In the genomic region with DNA sequence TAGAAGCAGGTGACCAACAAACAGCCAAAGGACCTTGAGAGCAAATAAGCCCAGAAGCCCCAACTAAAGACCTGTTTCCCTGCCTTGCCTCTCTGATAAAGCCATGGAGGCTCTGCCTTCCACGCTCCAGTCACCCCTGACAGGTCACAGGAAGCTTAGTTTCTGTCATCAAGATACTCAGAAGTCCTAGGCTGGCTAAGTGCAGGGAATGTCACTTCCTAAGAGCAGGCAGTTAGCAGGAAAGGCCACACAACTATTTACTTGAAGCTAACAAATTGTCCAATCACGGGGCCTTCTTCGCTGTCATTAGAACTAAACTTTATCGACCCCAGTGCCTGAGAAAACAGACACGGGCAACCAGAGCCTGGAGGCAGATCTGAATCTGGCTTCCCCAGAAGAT, we compare ENCODE assay signal across 13 mouse cellular contexts. TPM values are rescaled to one million over a fixed set of nuclear protein-coding genes. Genes with fewer than 3 reads are reported as not detected.
DNase-seq lines count a peak whose midpoint lies in the region; ATAC-seq and TF ChIP-seq lines count a peak whose summit lies in the region.
"Had no signal": no experiment of that assay in that cellular context is flagged by ENCODE, and none has a peak within 500 bp of the region (broad histone marks: within the 10 kb centered on the region; RNA-seq: fewer than 3 reads in every experiment).

No protein-coding gene starts in this region.

- no peaks in the 10 kb centered on the region for H3K27me3 ChIP-seq in heart, embryonic 10.5 days (ENCODE audit: insufficient read depth, poor library complexity, severe bottlenecking)
- no peaks in the 10 kb centered on the region for H3K27me3 ChIP-seq in liver, embryonic 11.5 days (replicated peaks; ENCODE audit: control insufficient read depth, insufficient read depth, low read length)
- no peaks in the 10 kb centered on the region for H3K27me3 ChIP-seq in liver, postnatal 0 days (ENCODE audit: insufficient read depth, low read length)
- H3K27me3 ChIP-seq in embryonic facial prominence, embryonic 14.5 days (replicated peaks; ENCODE audit: control insufficient read depth, insufficient read depth, low read length): no peaks in the 10 kb centered on the region
- H3K27me3 ChIP-seq in myocyte (ENCODE audit: control insufficient read depth, insufficient read depth, insufficient read length): no peaks in the 10 kb centered on the region
- H3K27me3 ChIP-seq: CH12.LX; hindbrain, embryonic 15.5 days; neural tube, embryonic 13.5 days had no signal

- H3K4me1 ChIP-seq in heart, embryonic 10.5 days: peaks cover 46% of the 10 kb centered on the region
- peaks cover 10% of the 10 kb centered on the region for H3K4me1 ChIP-seq in liver, embryonic 11.5 days (replicated peaks; ENCODE audit: control insufficient read depth, insufficient read depth, low read length)
- 0 out of 2 replicates have a peak, but pooled peaks cover 3% of the 10 kb centered on the region for H3K4me1 ChIP-seq in liver, postnatal 0 days (ENCODE audit: insufficient read depth)
- peaks cover 19% of the 10 kb centered on the region for H3K4me1 ChIP-seq in embryonic facial prominence, embryonic 14.5 days (ENCODE audit: control insufficient read depth, insufficient read depth, low read length)
- H3K4me1 ChIP-seq: hindbrain, embryonic 15.5 days had no signal

- no peak overlapping the region for H3ac ChIP-seq in myocyte (ENCODE audit: control insufficient read depth, insufficient read length)

- peak overlapping the region; percentile 53 for H3K27ac ChIP-seq in heart, embryonic 10.5 days
- peak overlapping the region; percentile 52 for H3K27ac ChIP-seq in liver, embryonic 11.5 days (ENCODE audit: low read depth, low read length)
- no peak overlapping the region for H3K27ac ChIP-seq in liver, postnatal 0 days (ENCODE audit: low read depth)
- peak overlapping the region; percentile 78 for H3K27ac ChIP-seq in embryonic facial prominence, embryonic 14.5 days (replicated peaks; ENCODE audit: low read depth, low read length)
- H3K27ac ChIP-seq: hindbrain, embryonic 15.5 days; neural tube, embryonic 13.5 days had no signal

- 11% methylated on average over 5 of the region's 5 CpGs for WGBS in heart, embryonic 10.5 days
- WGBS in liver, embryonic 11.5 days: 21% methylated on average over 5 of the region's 5 CpGs
- 28% methylated on average over 5 of the region's 5 CpGs for WGBS in liver, postnatal 0 days (ENCODE audit: insufficient replicate concordance)
- 16% methylated on average over 5 of the region's 5 CpGs for WGBS in embryonic facial prominence, embryonic 14.5 days

- no peak for TF ChIP-seq POLR2A in myocyte (IDR thresholded peaks at IDR 0.05; ENCODE audit: insufficient read length, low read depth)

- no peak for DNase-seq in heart, embryonic 10.5 days (ENCODE audit: low spot score)
- no peak for DNase-seq in heart, adult 9 months (ENCODE audit: low spot score in 2 of 2)
- DNase-seq in liver, embryonic 11.5 days (ENCODE audit: low spot score): no peak
- no peak for DNase-seq in liver, postnatal 0 days
- no peak for DNase-seq in embryonic facial prominence, embryonic 14.5 days (ENCODE audit: low spot score)
- DNase-seq: right cerebral cortex, postnatal 25 days; thymus, adult 18-20 months had no signal

- peaks cover 53% of the 10 kb centered on the region for H3K79me2 ChIP-seq in myocyte (ENCODE audit: control insufficient read depth, insufficient read depth)

- no peak for ATAC-seq in liver, embryonic 11.5 days (replicated peaks; ENCODE audit: low FRiP score)
- no peak for ATAC-seq in liver, postnatal 0 days
- ATAC-seq in embryonic facial prominence, embryonic 14.5 days (ENCODE audit: low read depth): no peak
- ATAC-seq in CD4-positive, CD25-positive, alpha-beta regulatory T cell, adult 4 months: no peak
- no peak for ATAC-seq in cerebellum, adult (ENCODE audit: insufficient number of reproducible peaks, low FRiP score, low TSS enrichment)

- no peak overlapping the region for H3K9ac ChIP-seq in liver, embryonic 11.5 days (ENCODE audit: low read depth, low read length)
- no peak overlapping the region for H3K9ac ChIP-seq in liver, postnatal 0 days (replicated peaks)
- H3K9ac ChIP-seq in embryonic facial prominence, embryonic 14.5 days (ENCODE audit: low read depth, low read length): 0 out of 2 replicates have a peak overlapping the region, but pooled peaks have one; percentile 12
- H3K9ac ChIP-seq: hindbrain, embryonic 15.5 days; neural tube, embryonic 13.5 days had no signal

- TF ChIP-seq CTCF in liver, postnatal 0 days (IDR thresholded peaks at IDR 0.05; ENCODE audit: low read depth): no peak

- no peak for TF ChIP-seq EP300 in liver, postnatal 0 days (IDR thresholded peaks at IDR 0.05; ENCODE audit: low read depth)

- H3K36me3 ChIP-seq in heart, embryonic 10.5 days: no peaks in the 10 kb centered on the region; the same call in 1 of the 2 replicates
- no peaks in the 10 kb centered on the region for H3K36me3 ChIP-seq in liver, embryonic 11.5 days (ENCODE audit: control insufficient read depth, insufficient read depth, low read length)
- H3K36me3 ChIP-seq in liver, postnatal 0 days (replicated peaks; ENCODE audit: insufficient read depth, low read length): no peaks in the 10 kb centered on the region
- no peaks in the 10 kb centered on the region for H3K36me3 ChIP-seq in embryonic facial prominence, embryonic 14.5 days (ENCODE audit: control insufficient read depth, insufficient read depth, low read length)
- peaks cover 5% of the 10 kb centered on the region for H3K36me3 ChIP-seq in myocyte (ENCODE audit: control insufficient read depth, insufficient read depth)
- H3K36me3 ChIP-seq: hindbrain, embryonic 15.5 days; neural tube, embryonic 13.5 days had no signal

- H3K4me3 ChIP-seq in heart, embryonic 10.5 days: peak overlapping the region; percentile 40
- no peak overlapping the region for H3K4me3 ChIP-seq in liver, embryonic 11.5 days (ENCODE audit: low read depth, low read length)
- H3K4me3 ChIP-seq in liver, postnatal 0 days (ENCODE audit: low read depth, low read length): no peak overlapping the region
- H3K4me3 ChIP-seq in embryonic facial prominence, embryonic 14.5 days (ENCODE audit: low read depth, low read length): no peak overlapping the region; the same call in 1 of the 2 replicates
- H3K4me3 ChIP-seq in myocyte: no peak overlapping the region
- H3K4me3 ChIP-seq: hindbrain, embryonic 15.5 days; neural tube, embryonic 13.5 days had no signal

- H3K4me2 ChIP-seq in liver, embryonic 11.5 days: peak overlapping the region; percentile 33; the same call in 1 of the 2 replicates
- no peak overlapping the region for H3K4me2 ChIP-seq in liver, postnatal 0 days (ENCODE audit: low read depth, low read length)
- peak overlapping the region; percentile 34; the same call in 1 of the 2 replicates for H3K4me2 ChIP-seq in embryonic facial prominence, embryonic 14.5 days (ENCODE audit: low read depth, low read length)
- peak overlapping the region; percentile 84 for H3K4me2 ChIP-seq in myocyte (ENCODE audit: low read depth)
- H3K4me2 ChIP-seq: hindbrain, embryonic 15.5 days; neural tube, embryonic 13.5 days had no signal

- H3K9me3 ChIP-seq in heart, embryonic 10.5 days: no peaks in the 10 kb centered on the region
- H3K9me3 ChIP-seq in liver, embryonic 11.5 days (ENCODE audit: control insufficient read depth, low read length): no peaks in the 10 kb centered on the region
- no peaks in the 10 kb centered on the region for H3K9me3 ChIP-seq in liver, postnatal 0 days (ENCODE audit: low read length)
- H3K9me3 ChIP-seq in embryonic facial prominence, embryonic 14.5 days (ENCODE audit: control insufficient read depth, low read length): no peaks in the 10 kb centered on the region
- H3K9me3 ChIP-seq: hindbrain, embryonic 15.5 days; neural tube, embryonic 13.5 days had no signal

TF ChIP-seq in myocyte, 11 proteins besides CTCF, POLR2A, EP300 and RAD21:
- TF ChIP-seq TCF3 (IDR thresholded peaks at IDR 0.05; ENCODE audit: insufficient read length, low read depth) (no peak), MYOD1 (IDR thresholded peaks at IDR 0.05; ENCODE audit: control insufficient read depth in 1 of 3, insufficient read length in 2 of 3, low read depth in 2 of 3) (no peak), CEBPB (IDR thresholded peaks at IDR 0.05; ENCODE audit: insufficient read depth, poor library complexity, severe bottlenecking) (no peak), MYOG (IDR thresholded peaks at IDR 0.05; ENCODE audit: control insufficient read depth in 1 of 3, insufficient read depth in 1 of 3, insufficient read length in 2 of 3, low read depth in 2 of 3) (no peak), SRF (IDR thresholded peaks at IDR 0.05; ENCODE audit: control insufficient read depth, insufficient read length, low read depth) (no peak), POLR2AphosphoS2 (IDR thresholded peaks at IDR 0.05; ENCODE audit: insufficient read length, low read depth) (no peak), TCF12 (IDR thresholded peaks at IDR 0.05; ENCODE audit: insufficient read depth, poor library complexity, severe bottlenecking) (no peak), REST (IDR thresholded peaks at IDR 0.05; ENCODE audit: insufficient read depth, insufficient read length) (no peak)

RNA-seq across cellular contexts. Expression of gene Arhgap28, which starts 14.2 kb away (rescaled TPM):
- 23.0 and 38.1 TPM in 2 replicates for polyA plus RNA-seq in heart, embryonic 10.5 days (2016; fragmentation: Nextera tagmentation; extraction: Ambion mirVana)
- polyA plus RNA-seq in liver, embryonic 11.5 days (2014; fragmentation: Nextera tagmentation; extraction: Ambion mirVana): 16.5 and 20.7 TPM in 2 replicates
- 0.48 and 0.51 TPM in 2 replicates for polyA plus RNA-seq in liver, postnatal 0 days (2015; fragmentation: Nextera tagmentation; extraction: Ambion mirVana)
- 49.2 and 59.2 TPM in 2 replicates for polyA plus RNA-seq in embryonic facial prominence, embryonic 14.5 days (2014; fragmentation: Nextera tagmentation; extraction: Ambion mirVana)
- 19.8 TPM for polyA plus RNA-seq in myocyte (2012; fragmentation: generic; extraction: Trizol)
- not detected for polyA plus RNA-seq in CD4-positive, CD25-positive, alpha-beta regulatory T cell, adult 4 months (2017; shearing (Covaris generic))

Comparison
In these comparisons a context has a peak if more than half of its experiments do, and no peak if none do; other contexts are left out.
1. RNA of gene Arhgap28, which starts 14.2 kb away (polyA plus RNA-seq): 49.2 to 59.2 TPM in embryonic facial prominence, embryonic 14.5 days, 23.0 to 38.1 TPM in heart, embryonic 10.5 days, 19.8 TPM in myocyte (single experiment) and 16.5 to 20.7 TPM in liver, embryonic 11.5 days; 0.48 to 0.51 TPM in liver, postnatal 0 days and not detected in CD4-positive, CD25-positive, alpha-beta regulatory T cell, adult 4 months; every median in the first group is over 10 times any median in the second.